Mouse (Mus musculus): ENCODE results near the gene Hpse2. TPM values are rescaled to one million over a fixed set of nuclear protein-coding genes. Genes with fewer than 3 reads are reported as not detected.

The Hpse2 gene
- polyA plus RNA-seq, 1 experiment from 2014 or later: 0.13 TPM

GRCm38 (mm10) chr19:43231711-43232110, 156.4 kb downstream of the Hpse2 start:
- H3K9ac ChIP-seq (replicated peaks; ENCODE audit: low read depth, low read length): no peak overlapping the region
- no peak overlapping the region for H3K4me3 ChIP-seq (replicated peaks; ENCODE audit: low read length)
- no peaks in the 10 kb centered on the region for H3K27me3 ChIP-seq (replicated peaks; ENCODE audit: control insufficient read depth, insufficient read depth, low read length)
- 87% methylated on average over 3 of the region's 3 CpGs for WGBS
- no peaks in the 10 kb centered on the region for H3K4me1 ChIP-seq (replicated peaks; ENCODE audit: control insufficient read depth, insufficient read depth, low read length)
- H3K27ac ChIP-seq (ENCODE audit: low read length): no peak overlapping the region
- no peaks in the 10 kb centered on the region for H3K36me3 ChIP-seq (ENCODE audit: control insufficient read depth, insufficient read depth)
- no peak overlapping the region for H3K4me2 ChIP-seq (ENCODE audit: low read length)
- ATAC-seq: no peak
- H3K9me3 ChIP-seq (ENCODE audit: control insufficient read depth, low read length): no peaks in the 10 kb centered on the region

GRCm38 (mm10) chr19:43193562-43193961, 194.6 kb downstream of the Hpse2 start:
- H3K27ac ChIP-seq (ENCODE audit: low read length): no peak overlapping the region
- no peaks in the 10 kb centered on the region for H3K36me3 ChIP-seq (ENCODE audit: control insufficient read depth, insufficient read depth)
- no peak for ATAC-seq
- no peak overlapping the region for H3K4me2 ChIP-seq (ENCODE audit: low read length)
- 78% methylated on average over 3 of the region's 3 CpGs for WGBS
- H3K9ac ChIP-seq (replicated peaks; ENCODE audit: low read depth, low read length): no peak overlapping the region
- no peaks in the 10 kb centered on the region for H3K4me1 ChIP-seq (replicated peaks; ENCODE audit: control insufficient read depth, insufficient read depth, low read length)
- no peak overlapping the region for H3K4me3 ChIP-seq (replicated peaks; ENCODE audit: low read length)
- no peaks in the 10 kb centered on the region for H3K9me3 ChIP-seq (ENCODE audit: control insufficient read depth, low read length)
- H3K27me3 ChIP-seq (replicated peaks; ENCODE audit: control insufficient read depth, insufficient read depth, low read length): no peaks in the 10 kb centered on the region

GRCm38 (mm10) chr19:43175437-43175965, 212.7 kb downstream of the Hpse2 start:
- Histone ChIP-seq H3K4me1 (replicated peaks; ENCODE audit: control insufficient read depth, insufficient read depth, low read length) (no peaks in the 10 kb centered on the region), H3K4me2 (ENCODE audit: low read length) (no peak overlapping the region), H3K4me3 (replicated peaks; ENCODE audit: low read length) (no peak overlapping the region), H3K27me3 (replicated peaks; ENCODE audit: control insufficient read depth, insufficient read depth, low read length) (no peaks in the 10 kb centered on the region), H3K27ac (ENCODE audit: low read length) (no peak overlapping the region), H3K9ac (replicated peaks; ENCODE audit: low read depth, low read length) (no peak overlapping the region), H3K36me3 (ENCODE audit: control insufficient read depth, insufficient read depth) (no peaks in the 10 kb centered on the region), H3K9me3 (ENCODE audit: control insufficient read depth, low read length) (no peaks in the 10 kb centered on the region)
- WGBS: 86% methylated on average over 3 of the region's 3 CpGs
- ATAC-seq: no peak

- 98% methylated on average over 2 of the region's 2 CpGs for WGBS
- Histone ChIP-seq H3K4me2 (ENCODE audit: low read length) (no peak overlapping the region), H3K36me3 (ENCODE audit: control insufficient read depth, insufficient read depth) (no peaks in the 10 kb centered on the region), H3K27ac (ENCODE audit: low read length) (no peak overlapping the region), H3K4me1 (replicated peaks; ENCODE audit: control insufficient read depth, insufficient read depth, low read length) (no peaks in the 10 kb centered on the region), H3K27me3 (replicated peaks; ENCODE audit: control insufficient read depth, insufficient read depth, low read length) (no peaks in the 10 kb centered on the region), H3K9ac (replicated peaks; ENCODE audit: low read depth, low read length) (no peak overlapping the region), H3K4me3 (replicated peaks; ENCODE audit: low read length) (no peak overlapping the region), H3K9me3 (ENCODE audit: control insufficient read depth, low read length) (no peaks in the 10 kb centered on the region)
- ATAC-seq: no peak
Measured at GRCm38 (mm10) chr19:43174812-43175211, 213.3 kb downstream of the Hpse2 start.

GRCm38 (mm10) chr19:43156085-43156484, 232.1 kb downstream of the Hpse2 start:
- H3K36me3 ChIP-seq (ENCODE audit: control insufficient read depth, insufficient read depth): no peaks in the 10 kb centered on the region
- H3K4me3 ChIP-seq (replicated peaks; ENCODE audit: low read length): no peak overlapping the region
- no peak overlapping the region for H3K9ac ChIP-seq (replicated peaks; ENCODE audit: low read depth, low read length)
- 39% methylated on average over 8 of the region's 8 CpGs for WGBS
- H3K9me3 ChIP-seq (ENCODE audit: control insufficient read depth, low read length): no peaks in the 10 kb centered on the region
- no peak overlapping the region for H3K27ac ChIP-seq (ENCODE audit: low read length)
- no peak for ATAC-seq
- H3K4me2 ChIP-seq (ENCODE audit: low read length): no peak overlapping the region
- no peaks in the 10 kb centered on the region for H3K4me1 ChIP-seq (replicated peaks; ENCODE audit: control insufficient read depth, insufficient read depth, low read length)
- H3K27me3 ChIP-seq (replicated peaks; ENCODE audit: control insufficient read depth, insufficient read depth, low read length): no peaks in the 10 kb centered on the region

GRCm38 (mm10) chr19:43155582-43155981, 232.6 kb downstream of the Hpse2 start:
- no peaks in the 10 kb centered on the region for H3K27me3 ChIP-seq (replicated peaks; ENCODE audit: control insufficient read depth, insufficient read depth, low read length)
- no peaks in the 10 kb centered on the region for H3K9me3 ChIP-seq (ENCODE audit: control insufficient read depth, low read length)
- no peaks in the 10 kb centered on the region for H3K36me3 ChIP-seq (ENCODE audit: control insufficient read depth, insufficient read depth)
- ATAC-seq: no peak
- no peak overlapping the region for H3K9ac ChIP-seq (replicated peaks; ENCODE audit: low read depth, low read length)
- no peak overlapping the region for H3K4me3 ChIP-seq (replicated peaks; ENCODE audit: low read length)
- no peaks in the 10 kb centered on the region for H3K4me1 ChIP-seq (replicated peaks; ENCODE audit: control insufficient read depth, insufficient read depth, low read length)
- H3K27ac ChIP-seq (ENCODE audit: low read length): no peak overlapping the region
- 91% methylated on average over 5 of the region's 5 CpGs for WGBS
- H3K4me2 ChIP-seq (ENCODE audit: low read length): no peak overlapping the region

GRCm38 (mm10) chr19:43147901-43148300, 240.3 kb downstream of the Hpse2 start:
- Histone ChIP-seq H3K27ac (ENCODE audit: low read length) (no peak overlapping the region), H3K9ac (replicated peaks; ENCODE audit: low read depth, low read length) (no peak overlapping the region), H3K4me3 (replicated peaks; ENCODE audit: low read length) (no peak overlapping the region), H3K4me2 (ENCODE audit: low read length) (no peak overlapping the region), H3K9me3 (ENCODE audit: control insufficient read depth, low read length) (no peaks in the 10 kb centered on the region), H3K27me3 (replicated peaks; ENCODE audit: control insufficient read depth, insufficient read depth, low read length) (no peaks in the 10 kb centered on the region), H3K4me1 (replicated peaks; ENCODE audit: control insufficient read depth, insufficient read depth, low read length) (no peaks in the 10 kb centered on the region), H3K36me3 (ENCODE audit: control insufficient read depth, insufficient read depth) (no peaks in the 10 kb centered on the region)
- ATAC-seq: no peak
- 56% methylated on average over 6 of the region's 6 CpGs for WGBS

GRCm38 (mm10) chr19:43146820-43147219, 241.3 kb downstream of the Hpse2 start:
- Histone ChIP-seq H3K4me3 (replicated peaks; ENCODE audit: low read length) (no peak overlapping the region), H3K27me3 (replicated peaks; ENCODE audit: control insufficient read depth, insufficient read depth, low read length) (no peaks in the 10 kb centered on the region), H3K9me3 (ENCODE audit: control insufficient read depth, low read length) (no peaks in the 10 kb centered on the region), H3K4me2 (ENCODE audit: low read length) (no peak overlapping the region), H3K9ac (replicated peaks; ENCODE audit: low read depth, low read length) (no peak overlapping the region), H3K36me3 (ENCODE audit: control insufficient read depth, insufficient read depth) (no peaks in the 10 kb centered on the region), H3K4me1 (replicated peaks; ENCODE audit: control insufficient read depth, insufficient read depth, low read length) (no peaks in the 10 kb centered on the region), H3K27ac (ENCODE audit: low read length) (no peak overlapping the region)
- WGBS: 78% methylated on average over 7 of the region's 7 CpGs
- ATAC-seq: no peak

GRCm38 (mm10) chr19:43141646-43142045, 246.5 kb downstream of the Hpse2 start:
- Histone ChIP-seq H3K9me3 (ENCODE audit: control insufficient read depth, low read length) (no peaks in the 10 kb centered on the region), H3K4me3 (replicated peaks; ENCODE audit: low read length) (no peak overlapping the region), H3K36me3 (ENCODE audit: control insufficient read depth, insufficient read depth) (no peaks in the 10 kb centered on the region), H3K27ac (ENCODE audit: low read length) (no peak overlapping the region), H3K4me2 (ENCODE audit: low read length) (no peak overlapping the region), H3K9ac (replicated peaks; ENCODE audit: low read depth, low read length) (no peak overlapping the region), H3K27me3 (replicated peaks; ENCODE audit: control insufficient read depth, insufficient read depth, low read length) (no peaks in the 10 kb centered on the region), H3K4me1 (replicated peaks; ENCODE audit: control insufficient read depth, insufficient read depth, low read length) (no peaks in the 10 kb centered on the region)
- 90% methylated on average over 3 of the region's 3 CpGs for WGBS
- ATAC-seq: no peak

GRCm38 (mm10) chr19:43109796-43110195, 278.4 kb downstream of the Hpse2 start:
- ATAC-seq: no peak
- H3K4me3 ChIP-seq (replicated peaks; ENCODE audit: low read length): no peak overlapping the region
- no peak overlapping the region for H3K27ac ChIP-seq (ENCODE audit: low read length)
- H3K9me3 ChIP-seq (ENCODE audit: control insufficient read depth, low read length): peaks cover 4% of the 10 kb centered on the region; the same call in 1 of the 2 replicates
- no peaks in the 10 kb centered on the region for H3K36me3 ChIP-seq (ENCODE audit: control insufficient read depth, insufficient read depth)
- H3K9ac ChIP-seq (replicated peaks; ENCODE audit: low read depth, low read length): no peak overlapping the region
- 95% methylated on average over 4 of the region's 4 CpGs for WGBS
- H3K4me1 ChIP-seq (replicated peaks; ENCODE audit: control insufficient read depth, insufficient read depth, low read length): no peaks in the 10 kb centered on the region
- no peak overlapping the region for H3K4me2 ChIP-seq (ENCODE audit: low read length)
- H3K27me3 ChIP-seq (replicated peaks; ENCODE audit: control insufficient read depth, insufficient read depth, low read length): no peaks in the 10 kb centered on the region
